Mouse (Mus musculus) CH12.LX (cell line): ENCODE results near the gene Atg16l1.

Experiments used
- CHD2 ChIP-seq: IDR thresholded peaks from 2 replicates; pipeline ENCODE4 v1.6.1; 2011; ENCODE audit warnings: low read length, improper control_type of control experiment
- CTCF ChIP-seq, 2 experiments: IDR thresholded peaks in 1 of 2; conservative IDR thresholded peaks in 1 of 2; 2 replicates each; pipeline ENCODE4 v1.5.1; 2011 to 2012; ENCODE audit warnings: low read depth in 2 of 2, low read length in 2 of 2, improper control_type of control experiment in 1 of 2, inconsistent platforms in 1 of 2, mild to moderate bottlenecking in 1 of 2, moderate library complexity in 1 of 2
- E2F4 ChIP-seq: IDR thresholded peaks from 2 replicates; pipeline ENCODE4 v1.6.1; 2011; ENCODE audit warnings: low read depth, low read length, improper control_type of control experiment; ENCODE audit not compliant: insufficient replicate concordance
- ELF1 ChIP-seq: IDR thresholded peaks from 2 replicates; pipeline ENCODE4 v1.6.1; 2014; ENCODE audit warnings: low read depth, mild to moderate bottlenecking, inconsistent platforms, low read length, improper control_type of control experiment
- GABPA ChIP-seq: IDR thresholded peaks from 2 replicates; pipeline ENCODE4 v1.6.1; 2012; ENCODE audit warnings: low read depth, low read length, improper control_type of control experiment, inconsistent platforms; ENCODE audit not compliant: insufficient replicate concordance
- HCFC1 ChIP-seq: IDR thresholded peaks from 2 replicates; pipeline ENCODE4 v1.6.1; 2012; ENCODE audit warnings: low read depth, mild to moderate bottlenecking, inconsistent platforms, low read length, improper control_type of control experiment
- KAT2A ChIP-seq: IDR thresholded peaks from 2 replicates; pipeline ENCODE4 v1.6.1; 2012; ENCODE audit warnings: low read length, improper control_type of control experiment, inconsistent platforms; ENCODE audit not compliant: insufficient replicate concordance
- MEF2A ChIP-seq: IDR thresholded peaks from 2 replicates; pipeline ENCODE4 v1.6.1; 2014; ENCODE audit warnings: low read depth, mild to moderate bottlenecking, inconsistent platforms, low read length, improper control_type of control experiment, borderline replicate concordance
- POLR2A ChIP-seq: IDR thresholded peaks from 2 replicates; pipeline ENCODE4 v1.6.1; 2011; ENCODE audit warnings: low read depth, mild to moderate bottlenecking, improper control_type of control experiment, low read length
- SMC3 ChIP-seq: IDR thresholded peaks from 2 replicates; pipeline ENCODE4 v1.6.1; 2011; ENCODE audit warnings: low read depth, low read length, improper control_type of control experiment
- TCF12 ChIP-seq: IDR thresholded peaks from 2 replicates; pipeline ENCODE4 v1.6.1; 2014; ENCODE audit warnings: low read depth, mild to moderate bottlenecking, inconsistent platforms, low read length, improper control_type of control experiment
- USF1 ChIP-seq: IDR thresholded peaks from 2 replicates; pipeline ENCODE4 v1.6.1; 2014; ENCODE audit warnings: low read depth, mild to moderate bottlenecking, inconsistent platforms, low read length, improper control_type of control experiment
- ZC3H11A ChIP-seq: IDR thresholded peaks from 2 replicates; pipeline ENCODE4 v1.6.1; 2012; ENCODE audit warnings: low read depth, mild to moderate bottlenecking, inconsistent platforms, low read length, improper control_type of control experiment

- TF ChIP-seq ZC3H11A = no peak
- no peak for TF ChIP-seq POLR2A
- TF ChIP-seq CTCF (conservative IDR thresholded peaks at IDR 0.05 in 1 of 2, IDR thresholded peaks at IDR 0.05 in 1 of 2; ENCODE audit: low read depth in 2 of 2, low read length in 2 of 2) = no peak
- no peak for TF ChIP-seq MEF2A
- no peak for TF ChIP-seq HCFC1
- no peak for TF ChIP-seq CHD2
- TF ChIP-seq USF1 = no peak
- no peak for TF ChIP-seq TCF12
- no peak for TF ChIP-seq ELF1
- no peak for TF ChIP-seq KAT2A
- TF ChIP-seq GABPA = no peak
- TF ChIP-seq E2F4 = no peak
- TF ChIP-seq SMC3 = no peak
Observed at GRCm38 (mm10) chr1:87792438-87793137, 36.9 kb downstream of the Atg16l1 start.
